Mouse (Mus musculus) myocyte (in vitro differentiated cells): ENCODE measurements at regions not wholly inside any gene's neighbourhood (a gene's known extent, or its start where the extent isn't known, plus 50 kb on each side); places are given as distances from the start of the nearest gene placed in this dataset.

Experiments used
- H3K27me3 ChIP-seq: one replicate; pipeline ENCODE4 v1.6.1; 2011; ENCODE audit not compliant: control insufficient read depth, insufficient read depth, insufficient read length
- H3K36me3 ChIP-seq: one replicate; pipeline ENCODE4 v1.6.1; 2011; ENCODE audit not compliant: control insufficient read depth, insufficient read depth
- H3K4me2 ChIP-seq: one replicate; pipeline ENCODE4 v1.6.1; 2011; ENCODE audit warnings: low read depth, control low read depth
- H3K4me3 ChIP-seq: one replicate; pipeline ENCODE4 v1.5.1; 2011; ENCODE audit warnings: mild to moderate bottlenecking, control low read depth, moderate library complexity
- H3K79me2 ChIP-seq: one replicate; pipeline ENCODE4 v1.6.1; 2011; ENCODE audit not compliant: control insufficient read depth, insufficient read depth
- H3ac ChIP-seq: one replicate; pipeline ENCODE4 v1.6.1; 2011; ENCODE audit not compliant: control insufficient read depth, insufficient read length
- CEBPB ChIP-seq: IDR thresholded peaks from 2 replicates; pipeline ENCODE4 v1.6.1; 2011; ENCODE audit warnings: mild to moderate bottlenecking, moderate library complexity; ENCODE audit not compliant: poor library complexity, insufficient read depth, severe bottlenecking
- E2F4 ChIP-seq: IDR thresholded peaks from one replicate; pipeline ENCODE4 v1.6.1; 2011; ENCODE audit warnings: mild to moderate bottlenecking, control low read depth, moderate library complexity; ENCODE audit not compliant: insufficient read depth
- MAX ChIP-seq: IDR thresholded peaks from one replicate; pipeline ENCODE4 v1.6.1; 2011; ENCODE audit warnings: low read depth, mild to moderate bottlenecking, control low read depth
- MYOD1 ChIP-seq, 3 experiments: IDR thresholded peaks; one replicate each; pipeline ENCODE4 v1.6.1; 2011; ENCODE audit warnings: control low read depth in 2 of 3, low read depth in 2 of 3, mild to moderate bottlenecking in 2 of 3, moderate library complexity in 1 of 3; ENCODE audit not compliant: insufficient read length in 2 of 3, control insufficient read depth in 1 of 3
- MYOG ChIP-seq, 3 experiments: IDR thresholded peaks; one replicate each; pipeline ENCODE4 v1.6.1; 2011; ENCODE audit warnings: control low read depth in 2 of 3, low read depth in 2 of 3, mild to moderate bottlenecking in 2 of 3; ENCODE audit not compliant: insufficient read length in 2 of 3, control insufficient read depth in 1 of 3, insufficient read depth in 1 of 3
- POLR2A ChIP-seq: IDR thresholded peaks from one replicate; pipeline ENCODE4 v1.6.1; 2011; ENCODE audit warnings: low read depth, mild to moderate bottlenecking, control low read depth, moderate library complexity; ENCODE audit not compliant: insufficient read length
- POLR2AphosphoS2 ChIP-seq: IDR thresholded peaks from one replicate; pipeline ENCODE4 v1.6.1; 2011; ENCODE audit warnings: low read depth, control low read depth; ENCODE audit not compliant: insufficient read length
- REST ChIP-seq: IDR thresholded peaks from one replicate; pipeline ENCODE4 v1.6.1; 2011; ENCODE audit warnings: mild to moderate bottlenecking, control low read depth, moderate library complexity; ENCODE audit not compliant: insufficient read depth, insufficient read length
- SRF ChIP-seq: IDR thresholded peaks from one replicate; pipeline ENCODE4 v1.6.1; 2011; ENCODE audit warnings: low read depth; ENCODE audit not compliant: control insufficient read depth, insufficient read length
- TCF12 ChIP-seq: IDR thresholded peaks from one replicate; pipeline ENCODE4 v1.6.1; 2011; ENCODE audit warnings: mild to moderate bottlenecking, control low read depth; ENCODE audit not compliant: poor library complexity, insufficient read depth, severe bottlenecking
- TCF3 ChIP-seq: IDR thresholded peaks from one replicate; pipeline ENCODE4 v1.6.1; 2011; ENCODE audit warnings: low read depth, control low read depth; ENCODE audit not compliant: insufficient read length
- USF1 ChIP-seq: IDR thresholded peaks from one replicate; pipeline ENCODE4 v1.6.1; 2011; ENCODE audit warnings: low read depth, mild to moderate bottlenecking, control low read depth, moderate library complexity

- Histone ChIP-seq H3K4me3 (no peak overlapping the region), H3ac (no peak overlapping the region), H3K36me3 (no peaks in the 10 kb centered on the region), H3K79me2 (no peaks in the 10 kb centered on the region), H3K4me2 (no peak overlapping the region), H3K27me3 (no peaks in the 10 kb centered on the region)
- TF ChIP-seq TCF12 = no peak
- no peak for TF ChIP-seq MAX
- TF ChIP-seq TCF3 = no peak
- TF ChIP-seq REST = no peak
- no peak for TF ChIP-seq USF1
- TF ChIP-seq POLR2AphosphoS2 = no peak
- no peak for TF ChIP-seq POLR2A
- no peak for TF ChIP-seq MYOD1 (IDR thresholded peaks at IDR 0.05; ENCODE audit: control insufficient read depth in 1 of 3, insufficient read length in 2 of 3, low read depth in 2 of 3)
- no peak for TF ChIP-seq SRF
- no peak for TF ChIP-seq MYOG (IDR thresholded peaks at IDR 0.05; ENCODE audit: control insufficient read depth in 1 of 3, insufficient read depth in 1 of 3, insufficient read length in 2 of 3, low read depth in 2 of 3)
- TF ChIP-seq CEBPB = no peak
- no peak for TF ChIP-seq E2F4
Observed at GRCm38 (mm10) chr10:121189139-121189538, 155.4 kb downstream of the Wif1 start.

GRCm38 (mm10) chr10:121199236-121199635, 151.8 kb downstream of the Tbc1d30 start:
- Histone ChIP-seq H3K4me2 (no peak overlapping the region), H3ac (no peak overlapping the region), H3K27me3 (no peaks in the 10 kb centered on the region), H3K36me3 (no peaks in the 10 kb centered on the region), H3K4me3 (no peak overlapping the region), H3K79me2 (no peaks in the 10 kb centered on the region)
- TF ChIP-seq POLR2AphosphoS2 (no peak), E2F4 (no peak), USF1 (no peak), MYOG (IDR thresholded peaks at IDR 0.05; ENCODE audit: control insufficient read depth in 1 of 3, insufficient read depth in 1 of 3, insufficient read length in 2 of 3, low read depth in 2 of 3) (no peak), MYOD1 (IDR thresholded peaks at IDR 0.05; ENCODE audit: control insufficient read depth in 1 of 3, insufficient read length in 2 of 3, low read depth in 2 of 3) (no peak), POLR2A (no peak)

- Histone ChIP-seq H3K4me3 (no peak overlapping the region), H3ac (no peak overlapping the region), H3K36me3 (no peaks in the 10 kb centered on the region), H3K27me3 (no peaks in the 10 kb centered on the region), H3K4me2 (no peak overlapping the region), H3K79me2 (no peaks in the 10 kb centered on the region)
- no peak for TF ChIP-seq TCF12
- no peak for TF ChIP-seq MYOD1 (IDR thresholded peaks at IDR 0.05; ENCODE audit: control insufficient read depth in 1 of 3, insufficient read length in 2 of 3, low read depth in 2 of 3)
- no peak for TF ChIP-seq POLR2A
- TF ChIP-seq CEBPB = no peak
- no peak for TF ChIP-seq TCF3
- no peak for TF ChIP-seq SRF
Observed at GRCm38 (mm10) chr10:121202531-121202930, 148.5 kb downstream of the Tbc1d30 start.

GRCm38 (mm10) chr10:121205551-121205950, 145.5 kb downstream of the Tbc1d30 start:
- TF ChIP-seq POLR2AphosphoS2 (no peak), REST (no peak), POLR2A (no peak), CEBPB (no peak), E2F4 (no peak), USF1 (no peak), TCF3 (no peak), SRF (no peak), TCF12 (no peak), MYOD1 (IDR thresholded peaks at IDR 0.05; ENCODE audit: control insufficient read depth in 1 of 3, insufficient read length in 2 of 3, low read depth in 2 of 3) (no peak), MAX (no peak), MYOG (IDR thresholded peaks at IDR 0.05; ENCODE audit: control insufficient read depth in 1 of 3, insufficient read depth in 1 of 3, insufficient read length in 2 of 3, low read depth in 2 of 3) (no peak)
- no peaks in the 10 kb centered on the region for H3K27me3 ChIP-seq
- no peaks in the 10 kb centered on the region for H3K36me3 ChIP-seq
- H3ac ChIP-seq = no peak overlapping the region
- no peak overlapping the region for H3K4me2 ChIP-seq
- no peaks in the 10 kb centered on the region for H3K79me2 ChIP-seq
- no peak overlapping the region for H3K4me3 ChIP-seq

GRCm38 (mm10) chr10:121206002-121206742, 144.9 kb downstream of the Tbc1d30 start:
- TF ChIP-seq SRF (no peak), CEBPB (no peak), E2F4 (no peak), USF1 (no peak), MYOG (IDR thresholded peaks at IDR 0.05; ENCODE audit: control insufficient read depth in 1 of 3, insufficient read depth in 1 of 3, insufficient read length in 2 of 3, low read depth in 2 of 3) (no peak), MYOD1 (IDR thresholded peaks at IDR 0.05; ENCODE audit: control insufficient read depth in 1 of 3, insufficient read length in 2 of 3, low read depth in 2 of 3) (no peak), POLR2A (no peak), REST (no peak), POLR2AphosphoS2 (no peak), TCF12 (no peak), TCF3 (no peak), MAX (no peak)
- H3ac ChIP-seq = no peak overlapping the region
- H3K36me3 ChIP-seq = no peaks in the 10 kb centered on the region
- H3K27me3 ChIP-seq = no peaks in the 10 kb centered on the region
- no peak overlapping the region for H3K4me3 ChIP-seq
- H3K4me2 ChIP-seq = no peak overlapping the region
- no peaks in the 10 kb centered on the region for H3K79me2 ChIP-seq
